Mouse (Mus musculus): ENCODE data around the gene Fat2. TPM values are rescaled to one million over a fixed set of nuclear protein-coding genes. Genes with fewer than 3 reads are reported as not detected.

Fat2 gene
- polyA plus RNA-seq, 1 experiment, result 0.02 TPM

DNA sequence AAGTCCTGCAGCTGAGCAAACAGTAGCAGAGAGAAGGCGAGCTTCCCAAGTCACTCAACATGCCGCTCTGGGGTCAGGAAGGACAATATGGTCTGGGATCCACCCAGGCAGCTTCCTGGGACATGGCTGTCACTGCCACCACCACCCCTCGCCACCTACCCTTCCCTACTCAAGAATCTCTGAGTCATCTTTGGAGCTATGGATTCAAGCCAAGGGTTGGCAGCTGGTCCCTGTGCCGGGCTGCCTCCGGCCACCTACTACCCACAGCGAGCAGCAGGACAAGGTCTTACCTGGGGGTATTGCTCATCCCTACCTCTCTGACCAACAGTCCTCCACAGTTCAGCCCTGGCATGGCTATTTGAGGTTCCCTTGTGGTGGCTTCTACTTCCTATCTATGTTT lies 61.6 kb downstream of the Fat2 start:
- Histone ChIP-seq H3K4me3 (ENCODE audit: extremely low read depth, insufficient read depth, insufficient read length) (no peak overlapping the region), H3K27ac (ENCODE audit: insufficient read depth, low read length) (no peak overlapping the region), H3K36me3 (ENCODE audit: control insufficient read depth, insufficient read depth, low read length) (no peaks in the 10 kb centered on the region), H3K4me1 (ENCODE audit: control insufficient read depth, insufficient read depth, insufficient read length) (no peaks in the 10 kb centered on the region), H3K27me3 (ENCODE audit: control insufficient read depth, insufficient read depth, low read length) (no peaks in the 10 kb centered on the region)
- DNase-seq (ENCODE audit: low read depth in 1 of 2, low spot score in 2 of 2), result no peak
- 86% methylated on average over 6 of the region's 6 CpGs for WGBS
- TF ChIP-seq CTCF (IDR thresholded peaks at IDR 0.05; ENCODE audit: extremely low read depth, insufficient read depth, insufficient read length, insufficient replicate concordance) (no peak), POLR2A (IDR thresholded peaks at IDR 0.05; ENCODE audit: low read depth, low read length) (no peak)

DNA sequence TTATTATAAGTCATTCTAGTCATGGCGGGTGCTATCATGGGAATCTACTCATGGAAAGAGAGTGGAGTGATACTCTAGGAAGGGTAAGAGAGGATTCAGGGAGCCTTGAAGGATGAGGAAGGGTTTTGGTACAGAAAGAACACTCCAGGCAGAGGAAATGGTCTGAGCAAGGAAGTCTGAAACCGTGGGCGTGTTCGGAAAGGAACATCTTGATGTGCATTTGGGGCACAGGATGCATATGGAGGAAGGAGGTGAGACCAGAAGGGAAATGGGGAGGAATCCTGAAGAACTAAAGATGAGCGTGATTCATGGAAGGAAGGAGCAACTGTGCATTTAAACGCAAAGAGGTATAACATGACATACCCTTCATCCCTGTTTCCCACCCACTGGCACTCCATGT lies 67.8 kb downstream of the Fat2 start:
- no peak for DNase-seq (ENCODE audit: low read depth in 1 of 2, low spot score in 2 of 2)
- no peak overlapping the region for H3K4me3 ChIP-seq (ENCODE audit: extremely low read depth, insufficient read depth, insufficient read length)
- H3K4me1 ChIP-seq (ENCODE audit: control insufficient read depth, insufficient read depth, insufficient read length), result no peaks in the 10 kb centered on the region
- WGBS, result 75% methylated on average over 6 of the region's 6 CpGs
- H3K36me3 ChIP-seq (ENCODE audit: control insufficient read depth, insufficient read depth, low read length), result no peaks in the 10 kb centered on the region
- H3K27ac ChIP-seq (ENCODE audit: insufficient read depth, low read length), result no peak overlapping the region
- no peaks in the 10 kb centered on the region for H3K27me3 ChIP-seq (ENCODE audit: control insufficient read depth, insufficient read depth, low read length)
- no peak for TF ChIP-seq POLR2A (IDR thresholded peaks at IDR 0.05; ENCODE audit: low read depth, low read length)

DNA sequence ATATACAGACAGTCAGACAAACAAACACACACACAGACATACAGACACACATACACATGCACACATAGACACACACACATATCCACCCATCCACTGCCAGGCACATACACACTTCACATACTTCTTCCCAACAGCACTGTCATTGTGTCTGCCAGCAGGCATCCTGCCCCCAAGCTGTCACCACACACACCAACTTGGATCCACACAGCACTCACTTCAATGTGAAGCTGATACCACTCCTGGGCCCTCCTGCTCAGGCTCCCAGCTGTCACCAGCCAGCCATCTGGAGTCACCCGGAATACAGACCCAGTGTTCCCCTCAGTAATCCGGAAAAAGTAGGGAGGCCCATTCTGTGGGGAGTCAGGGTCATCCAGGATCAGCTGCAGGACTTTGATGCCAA lies 70.7 kb downstream of the Fat2 start:
- WGBS, result 72% methylated on average over 2 of the region's 2 CpGs

DNA sequence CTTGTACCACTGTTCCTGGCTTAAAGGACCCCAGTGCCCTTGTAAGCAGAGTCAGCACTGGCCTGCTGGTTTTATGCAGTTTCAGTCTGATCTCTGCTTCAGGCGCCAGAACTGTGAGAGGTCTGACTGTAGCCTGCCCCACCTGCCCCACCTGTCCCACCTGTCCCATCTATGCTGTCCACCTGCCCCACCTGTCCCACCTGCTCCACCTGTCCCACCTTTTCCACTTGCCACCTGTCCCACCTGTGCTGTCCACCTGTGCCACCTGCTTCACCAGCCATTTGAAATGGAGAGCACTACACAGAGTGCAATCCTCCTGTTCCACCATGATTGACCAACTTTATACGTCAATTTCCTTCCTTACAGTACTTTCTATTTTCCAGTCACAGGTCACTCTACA lies 72.0 kb downstream of the Fat2 start:
- 85% methylated on average over 2 of the region's 2 CpGs for WGBS
- TF ChIP-seq POLR2A (IDR thresholded peaks at IDR 0.05; ENCODE audit: low read depth, low read length), result no peak
- TF ChIP-seq CTCF (IDR thresholded peaks at IDR 0.05; ENCODE audit: extremely low read depth, insufficient read depth, insufficient read length, insufficient replicate concordance), result no peak
- no peaks in the 10 kb centered on the region for H3K27me3 ChIP-seq (ENCODE audit: control insufficient read depth, insufficient read depth, low read length)
- no peak overlapping the region for H3K27ac ChIP-seq (ENCODE audit: insufficient read depth, low read length)
- no peak for DNase-seq (ENCODE audit: low read depth in 1 of 2, low spot score in 2 of 2)
- no peaks in the 10 kb centered on the region for H3K4me1 ChIP-seq (ENCODE audit: control insufficient read depth, insufficient read depth, insufficient read length)
- no peak overlapping the region for H3K4me3 ChIP-seq (ENCODE audit: extremely low read depth, insufficient read depth, insufficient read length)
- H3K36me3 ChIP-seq (ENCODE audit: control insufficient read depth, insufficient read depth, low read length), result no peaks in the 10 kb centered on the region

More for the DNA sequence above, 70.7 kb downstream of the Fat2 start:
- no peak for TF ChIP-seq CTCF (IDR thresholded peaks at IDR 0.05; ENCODE audit: extremely low read depth, insufficient read depth, insufficient read length, insufficient replicate concordance)
- no peak for TF ChIP-seq POLR2A (IDR thresholded peaks at IDR 0.05; ENCODE audit: low read depth, low read length)
- Histone ChIP-seq H3K27ac (ENCODE audit: insufficient read depth, low read length) (no peak overlapping the region), H3K4me1 (ENCODE audit: control insufficient read depth, insufficient read depth, insufficient read length) (no peaks in the 10 kb centered on the region), H3K27me3 (ENCODE audit: control insufficient read depth, insufficient read depth, low read length) (no peaks in the 10 kb centered on the region), H3K36me3 (ENCODE audit: control insufficient read depth, insufficient read depth, low read length) (no peaks in the 10 kb centered on the region), H3K4me3 (ENCODE audit: extremely low read depth, insufficient read depth, insufficient read length) (no peak overlapping the region)
- no peak for DNase-seq (ENCODE audit: low read depth in 1 of 2, low spot score in 2 of 2)

DNA sequence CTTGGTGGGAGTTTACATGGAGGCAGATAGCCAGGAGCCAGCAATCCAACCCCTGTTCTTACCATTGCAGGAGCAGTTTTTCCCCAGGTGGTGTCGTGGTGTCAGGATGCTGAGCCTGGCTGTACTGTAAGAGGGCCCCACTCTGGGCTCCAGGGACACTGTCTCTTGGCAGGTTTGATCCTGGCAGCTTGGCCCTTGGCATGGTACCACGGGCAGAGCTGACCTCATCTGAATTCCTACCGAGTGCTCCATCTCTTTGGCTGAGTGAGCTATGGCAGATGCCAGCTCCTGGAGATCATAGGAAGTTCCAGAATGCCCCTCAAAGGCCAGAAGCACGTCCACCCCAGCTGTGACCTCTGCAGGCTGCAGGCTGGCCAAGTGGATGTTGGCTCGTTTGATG lies 74.4 kb downstream of the Fat2 start:
- 80% methylated on average over 5 of the region's 5 CpGs for WGBS

DNA sequence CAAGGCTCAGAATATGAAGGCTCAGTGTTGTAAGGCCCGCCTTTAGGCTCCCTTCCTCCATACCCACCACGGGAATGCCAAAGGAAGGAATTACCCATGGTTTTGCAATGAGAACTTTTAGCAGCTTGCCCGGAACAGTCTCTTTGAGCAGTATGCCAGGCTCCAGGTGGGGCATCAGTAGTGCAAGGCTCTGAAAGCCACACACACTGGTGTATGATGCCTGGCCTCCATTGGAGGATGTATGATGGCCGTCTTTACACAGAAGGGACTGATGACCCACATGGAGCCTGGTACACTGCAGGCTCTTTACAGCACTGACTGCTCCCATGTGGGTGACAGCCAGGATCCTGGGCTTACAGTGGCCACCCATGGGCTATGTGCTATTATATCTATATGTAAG lies 75.3 kb downstream of the Fat2 start:
- no peak overlapping the region for H3K4me3 ChIP-seq (ENCODE audit: extremely low read depth, insufficient read depth, insufficient read length)
- TF ChIP-seq CTCF (IDR thresholded peaks at IDR 0.05; ENCODE audit: extremely low read depth, insufficient read depth, insufficient read length, insufficient replicate concordance) (no peak), POLR2A (IDR thresholded peaks at IDR 0.05; ENCODE audit: low read depth, low read length) (no peak)
- WGBS, result 84% methylated on average over 4 of the region's 4 CpGs

More for the DNA sequence above, 74.4 kb downstream of the Fat2 start:
- DNase-seq (ENCODE audit: low read depth in 1 of 2, low spot score in 2 of 2), result no peak
- Histone ChIP-seq H3K27me3 (ENCODE audit: control insufficient read depth, insufficient read depth, low read length) (no peaks in the 10 kb centered on the region), H3K27ac (ENCODE audit: insufficient read depth, low read length) (no peak overlapping the region), H3K4me3 (ENCODE audit: extremely low read depth, insufficient read depth, insufficient read length) (no peak overlapping the region), H3K36me3 (ENCODE audit: control insufficient read depth, insufficient read depth, low read length) (no peaks in the 10 kb centered on the region), H3K4me1 (ENCODE audit: control insufficient read depth, insufficient read depth, insufficient read length) (no peaks in the 10 kb centered on the region)
- TF ChIP-seq CTCF (IDR thresholded peaks at IDR 0.05; ENCODE audit: extremely low read depth, insufficient read depth, insufficient read length, insufficient replicate concordance) (no peak), POLR2A (IDR thresholded peaks at IDR 0.05; ENCODE audit: low read depth, low read length) (no peak)

DNA sequence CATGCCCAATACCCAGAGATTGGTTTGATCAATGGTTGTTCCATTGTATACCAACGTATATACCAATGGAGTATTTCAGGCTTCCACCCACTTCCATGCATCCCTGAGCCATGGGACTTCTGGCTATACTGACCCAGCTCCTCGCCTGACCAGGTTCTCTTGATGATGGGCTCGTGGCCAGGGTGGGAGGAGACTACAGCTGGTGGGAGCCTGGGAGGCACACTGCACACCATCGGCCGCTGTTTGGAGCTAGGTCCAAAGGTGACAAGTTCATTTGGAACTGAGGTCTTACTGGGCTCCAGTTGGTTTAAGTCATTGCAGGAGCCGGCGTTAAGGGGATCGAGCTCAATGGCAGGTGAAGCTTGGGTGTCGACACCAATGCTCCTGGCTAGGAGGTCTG lies 83.0 kb downstream of the Fat2 start:
- Histone ChIP-seq H3K27ac (ENCODE audit: insufficient read depth, low read length) (no peak overlapping the region), H3K27me3 (ENCODE audit: control insufficient read depth, insufficient read depth, low read length) (no peaks in the 10 kb centered on the region), H3K4me1 (ENCODE audit: control insufficient read depth, insufficient read depth, insufficient read length) (no peaks in the 10 kb centered on the region; the same call in 1 of the 2 replicates), H3K4me3 (ENCODE audit: extremely low read depth, insufficient read depth, insufficient read length) (no peak overlapping the region), H3K36me3 (ENCODE audit: control insufficient read depth, insufficient read depth, low read length) (no peaks in the 10 kb centered on the region)
- WGBS, result 85% methylated on average over 9 of the region's 9 CpGs
- TF ChIP-seq CTCF (IDR thresholded peaks at IDR 0.05; ENCODE audit: extremely low read depth, insufficient read depth, insufficient read length, insufficient replicate concordance) (no peak), POLR2A (IDR thresholded peaks at IDR 0.05; ENCODE audit: low read depth, low read length) (no peak)
- no peak for DNase-seq (ENCODE audit: low read depth in 1 of 2, low spot score in 2 of 2)

More for the DNA sequence above, 75.3 kb downstream of the Fat2 start:
- H3K36me3 ChIP-seq (ENCODE audit: control insufficient read depth, insufficient read depth, low read length), result no peaks in the 10 kb centered on the region
- no peaks in the 10 kb centered on the region for H3K4me1 ChIP-seq (ENCODE audit: control insufficient read depth, insufficient read depth, insufficient read length)
- DNase-seq (ENCODE audit: low read depth in 1 of 2, low spot score in 2 of 2), result no peak
- H3K27me3 ChIP-seq (ENCODE audit: control insufficient read depth, insufficient read depth, low read length), result no peaks in the 10 kb centered on the region
- H3K27ac ChIP-seq (ENCODE audit: insufficient read depth, low read length), result no peak overlapping the region

Measured in spleen, adult 2 months (tissue).